Mouse (Mus musculus) ES-E14 (cell line): ENCODE measurements around the gene Smarca4.

Experiments used
- CHD2 ChIP-seq: IDR thresholded peaks from 2 replicates; pipeline ENCODE4 v1.6.1; 2014; ENCODE audit warnings: mild to moderate bottlenecking, low read depth, low read length, inconsistent platforms
- HCFC1 ChIP-seq: IDR thresholded peaks from 2 replicates; pipeline ENCODE4 v1.6.1; 2012; ENCODE audit warnings: low read length, inconsistent platforms, borderline replicate concordance; ENCODE audit not compliant: insufficient read depth
- ZNF384 ChIP-seq: IDR thresholded peaks from 2 replicates; pipeline ENCODE4 v1.6.1; 2012; ENCODE audit warnings: low read depth, low read length, inconsistent platforms

DNA sequence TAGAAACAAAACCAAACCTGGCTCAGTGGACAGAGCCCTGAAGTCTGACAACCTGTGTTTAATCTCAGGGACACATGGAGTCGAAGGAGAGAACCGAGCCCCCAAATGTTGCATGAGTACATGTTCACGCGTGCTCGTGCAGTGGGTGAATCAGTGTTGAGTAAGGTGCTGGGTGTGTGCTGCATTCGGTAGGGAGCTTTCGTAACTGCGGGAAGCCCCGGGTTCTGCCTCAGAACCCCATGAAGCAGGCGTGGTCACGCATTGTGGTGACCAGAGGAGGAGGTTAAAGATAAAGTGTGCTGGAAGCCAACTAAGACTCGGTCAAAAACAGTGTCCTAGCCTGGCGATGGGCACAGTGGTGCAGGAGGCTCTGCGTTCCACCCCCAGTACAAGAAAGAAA lies 124.5 kb downstream of the Smarca4 start:
- TF ChIP-seq HCFC1, result no peak
- TF ChIP-seq CHD2, result no peak
- no peak; the same call in 1 of the 2 replicates for TF ChIP-seq ZNF384
